Mouse (Mus musculus) cerebellum, postnatal 36 days (tissue): ENCODE results near the gene Acod1.
A peak's percentile ranks its signal among the peaks of the same experiment; 100 is the strongest.

ENCODE experiments used
- DNase-seq, 2 experiments: peaks; one replicate each; pipeline ENCODE4 v3.0.0; 2021 to 2022; ENCODE audit warnings: mixed read lengths in 2 of 2

Acod1 gene

DNA sequence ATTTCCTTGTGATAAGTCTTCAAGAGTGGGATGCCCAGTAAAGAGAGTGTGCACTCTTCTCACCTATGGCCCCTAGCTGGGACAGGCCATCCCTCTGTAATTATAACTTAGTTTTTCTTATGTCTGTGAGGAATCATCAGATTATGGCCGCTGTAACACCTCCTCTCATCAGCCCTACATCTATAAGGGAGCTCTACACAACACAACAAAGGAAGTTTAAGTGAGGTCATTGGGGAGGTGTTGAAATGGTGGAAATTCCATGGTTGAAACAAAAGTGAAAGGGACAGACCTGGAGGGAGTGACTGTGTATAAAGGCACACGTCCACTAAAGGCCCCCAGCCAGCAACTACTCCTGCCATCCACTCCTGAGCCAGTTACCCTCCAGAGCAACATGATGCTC, at the start of gene Acod1:
TSS of gene Acod1 (plus strand) at position 301 of the 400 bp plus-strand sequence.
- DNase-seq = no peak

DNA sequence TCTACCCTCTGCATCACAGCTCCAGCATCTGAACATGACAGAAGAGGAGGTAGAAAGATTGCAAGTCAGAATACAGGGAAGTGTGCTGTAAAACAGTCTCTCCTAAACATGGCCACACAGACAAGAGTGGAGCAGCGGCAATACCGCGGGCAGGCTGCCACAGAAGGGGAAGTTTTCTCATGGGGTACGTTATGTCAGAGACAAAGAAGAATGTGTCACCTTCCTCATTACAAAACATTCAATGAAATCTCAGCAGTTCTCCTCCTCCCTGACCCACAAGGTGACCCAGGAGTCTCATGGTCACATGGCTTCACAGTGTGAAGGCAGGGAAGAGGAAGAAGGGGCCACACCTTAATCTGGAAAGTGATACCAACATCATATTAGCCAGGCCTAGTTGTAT, 39.0 kb upstream of the Acod1 start:
- DNase-seq = no peak

DNA sequence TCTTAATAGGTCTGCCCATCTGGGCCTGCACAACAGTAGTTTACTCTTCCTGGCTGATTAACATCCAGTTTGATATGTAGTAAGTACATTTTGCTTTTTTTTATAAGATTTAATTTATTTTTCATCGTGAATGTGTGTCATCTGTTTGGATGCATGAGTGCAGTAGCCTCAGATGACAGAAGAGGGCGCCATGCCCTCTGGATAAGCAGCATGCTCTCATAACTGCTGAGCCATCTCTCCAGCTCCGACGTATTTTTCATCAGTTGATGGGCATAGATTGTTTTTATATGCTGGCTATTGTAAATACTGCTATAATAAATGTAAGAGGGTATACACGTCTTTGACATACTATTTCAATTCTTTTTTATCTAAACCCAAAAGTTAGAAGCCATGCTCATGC, 35.0 kb upstream of the Acod1 start:
- peak; percentile 6 to 15 for DNase-seq

DNA sequence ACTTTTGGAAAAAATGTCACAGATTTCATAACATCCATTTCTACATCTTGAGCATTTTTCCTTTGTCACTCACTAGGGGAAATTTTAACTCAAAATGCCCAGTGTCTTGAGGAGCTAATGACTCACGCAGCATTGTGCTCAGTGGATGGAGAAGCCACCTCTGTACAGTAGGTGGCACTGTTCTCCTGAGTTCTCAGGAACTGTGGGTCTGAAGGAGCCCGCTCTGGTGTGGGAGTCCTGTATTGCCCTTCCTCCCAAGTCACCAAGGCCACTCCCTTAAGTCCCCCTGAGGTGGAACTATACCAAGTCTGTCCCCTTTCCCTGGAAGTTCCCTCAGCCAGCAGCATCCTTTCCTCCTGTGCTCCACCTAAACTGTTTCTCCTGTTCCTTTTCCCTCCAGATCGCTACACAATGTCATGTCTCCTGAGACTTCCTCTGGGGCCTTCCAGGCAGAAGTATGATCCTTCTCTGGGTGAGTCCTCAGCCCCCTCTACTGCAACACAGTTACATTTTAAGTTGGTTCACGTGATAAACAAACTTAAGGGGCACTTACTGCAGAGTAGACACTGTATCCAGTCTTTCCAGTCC, 34.1 kb upstream of the Acod1 start:
- DNase-seq = peak; percentile 53

GRCm38 (mm10) chr14:103017009-103017408, 29.8 kb upstream of the Acod1 start:
- no peak for DNase-seq

DNA sequence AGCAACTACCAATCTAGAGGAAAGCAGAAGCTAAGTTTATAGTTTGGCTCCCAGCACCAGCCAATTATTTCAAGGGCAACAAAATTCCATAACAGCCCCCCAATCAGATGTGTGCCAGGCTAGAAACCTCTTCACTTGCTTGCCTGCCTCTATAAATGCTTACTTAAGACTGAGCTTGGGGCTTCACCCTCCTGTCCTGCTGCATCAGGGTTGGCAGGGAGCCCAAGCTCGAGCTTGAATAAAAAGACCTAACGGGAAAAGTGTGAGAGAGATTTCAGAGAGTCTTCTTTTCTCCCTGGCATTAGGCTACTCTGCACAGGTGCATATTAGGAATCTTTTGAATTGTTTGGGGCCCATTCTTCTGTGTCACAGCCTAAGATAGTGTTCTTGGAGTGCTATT, 26.7 kb upstream of the Acod1 start:
- no peak for DNase-seq

- DNase-seq = no peak
Measured at GRCm38 (mm10) chr14:103029203-103029602, 17.6 kb upstream of the Acod1 start.

GRCm38 (mm10) chr14:103033271-103033823, 13.4 kb upstream of the Acod1 start:
- DNase-seq = no peak

DNA sequence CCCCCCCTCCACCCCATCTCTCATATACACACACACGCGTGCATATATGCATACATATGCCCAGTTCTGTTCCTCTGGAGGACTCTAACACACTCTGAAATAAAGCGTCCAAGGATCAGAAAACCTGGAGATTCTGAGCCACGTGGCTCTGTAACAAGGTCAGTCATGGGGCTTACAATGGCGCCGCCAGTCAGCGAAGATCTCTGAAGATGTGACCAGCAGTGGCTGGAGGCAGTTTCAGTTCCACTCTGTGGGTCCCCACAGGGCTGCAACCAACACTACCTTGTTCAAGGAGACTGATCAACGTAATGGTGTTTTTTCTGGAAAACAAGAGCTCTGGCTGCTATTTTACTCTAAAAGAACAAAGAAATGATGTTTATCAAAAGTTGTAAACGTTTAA, 12.7 kb upstream of the Acod1 start:
- no peak for DNase-seq

- DNase-seq = no peak
Measured at GRCm38 (mm10) chr14:103037016-103037415, 9.8 kb upstream of the Acod1 start.

GRCm38 (mm10) chr14:103048292-103049086, 1.7 kb downstream of the Acod1 start:
- no peak for DNase-seq

GRCm38 (mm10) chr14:103051159-103051769, 4.5 kb downstream of the Acod1 start:
- peak; percentile 61 to 64 for DNase-seq

- DNase-seq = no peak
Measured at GRCm38 (mm10) chr14:103054731-103055130, 8.0 kb downstream of the Acod1 start.

DNA sequence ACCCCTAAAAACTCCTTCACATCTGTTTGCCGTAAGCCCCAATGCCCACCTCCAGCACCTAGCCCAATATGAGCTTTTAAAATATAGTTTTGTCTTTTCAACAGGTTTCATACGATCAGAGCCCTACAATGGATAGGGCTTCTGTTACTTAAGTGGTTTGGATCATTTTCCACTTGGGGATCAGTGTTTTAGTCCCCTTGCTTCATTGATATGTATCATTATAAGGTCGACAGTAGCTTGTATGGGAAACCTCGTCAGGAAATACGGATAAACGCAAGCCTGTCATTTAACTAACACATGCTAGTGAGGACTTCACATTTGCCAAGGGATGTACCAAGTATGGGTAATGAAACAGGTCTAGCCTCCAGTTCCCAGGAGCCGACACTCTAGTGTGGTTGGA, 9.8 kb downstream of the Acod1 start:
- no peak for DNase-seq

GRCm38 (mm10) chr14:103058998-103059397, 12.2 kb downstream of the Acod1 start:
- DNase-seq = no peak

DNA sequence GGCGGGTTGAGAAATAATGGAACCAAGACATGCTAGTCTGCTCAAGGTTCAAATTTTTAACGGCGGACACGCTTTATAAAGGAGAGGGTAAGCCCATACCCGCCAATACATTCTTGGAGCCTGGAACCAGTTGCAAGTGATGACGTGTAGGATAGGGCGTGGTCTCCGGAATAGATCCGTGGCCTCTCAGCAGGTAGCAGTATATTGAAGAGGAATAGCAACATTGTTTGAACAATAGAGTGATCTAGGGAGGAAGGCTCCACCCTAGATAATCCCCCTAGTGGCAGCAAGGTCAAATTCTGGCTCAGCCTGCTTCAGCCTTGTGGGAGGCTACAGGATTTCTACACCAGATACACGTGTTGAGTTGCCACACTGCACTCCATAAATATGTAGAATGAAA, 12.7 kb downstream of the Acod1 start:
- DNase-seq = no peak

- peak; percentile 83 to 92 for DNase-seq
Measured at GRCm38 (mm10) chr14:103065294-103066167, 18.8 kb downstream of the Acod1 start.

- no peak for DNase-seq
Measured at GRCm38 (mm10) chr14:103069465-103069863, 22.7 kb downstream of the Acod1 start.

- peak; percentile 88 to 96 for DNase-seq
Measured at GRCm38 (mm10) chr14:103069864-103070611, 23.3 kb downstream of the Acod1 start, which contains the start of gene Cln5. Cln5 (plus strand) TSS chr14:103070216.

DNA sequence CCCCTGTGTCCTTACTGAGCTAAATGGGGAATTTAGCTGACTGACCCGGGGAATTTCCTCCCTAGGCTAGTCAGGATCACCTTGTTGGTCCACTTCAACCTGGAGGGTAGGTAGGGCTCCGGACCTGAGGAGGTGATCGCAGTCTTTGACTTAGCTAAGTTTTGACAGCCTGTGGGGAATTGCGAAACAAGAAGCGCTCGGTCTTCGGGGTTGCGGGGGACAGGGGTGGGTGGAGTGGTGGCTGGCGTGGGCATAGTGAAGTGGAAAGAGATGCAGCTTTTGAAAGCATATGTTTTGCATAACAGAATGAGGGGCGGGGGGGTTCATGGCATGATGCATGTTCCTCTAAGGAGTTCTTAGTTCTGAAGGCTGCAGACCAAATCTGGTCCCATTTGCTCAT, 24.0 kb downstream of the Acod1 start:
- DNase-seq = peak in 1 of 2 experiments; percentile 20

DNA sequence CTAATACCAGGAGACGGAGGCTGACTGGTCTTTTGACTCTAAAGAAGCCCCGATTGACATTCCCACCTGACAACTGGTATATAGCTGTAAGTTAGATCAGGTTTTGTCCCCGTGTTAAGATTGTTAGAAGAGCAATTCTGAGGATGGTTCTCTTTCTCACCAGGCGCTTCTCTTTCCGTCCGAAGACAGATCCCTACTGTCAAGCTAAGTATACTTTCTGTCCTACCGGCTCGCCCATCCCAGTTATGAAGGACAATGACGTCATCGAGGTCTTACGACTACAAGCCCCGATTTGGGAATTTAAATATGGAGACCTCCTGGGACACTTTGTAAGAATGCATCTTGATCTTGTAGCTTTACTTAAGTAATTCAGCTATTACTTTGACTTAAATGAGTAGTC, 24.7 kb downstream of the Acod1 start:
- DNase-seq = no peak

DNA sequence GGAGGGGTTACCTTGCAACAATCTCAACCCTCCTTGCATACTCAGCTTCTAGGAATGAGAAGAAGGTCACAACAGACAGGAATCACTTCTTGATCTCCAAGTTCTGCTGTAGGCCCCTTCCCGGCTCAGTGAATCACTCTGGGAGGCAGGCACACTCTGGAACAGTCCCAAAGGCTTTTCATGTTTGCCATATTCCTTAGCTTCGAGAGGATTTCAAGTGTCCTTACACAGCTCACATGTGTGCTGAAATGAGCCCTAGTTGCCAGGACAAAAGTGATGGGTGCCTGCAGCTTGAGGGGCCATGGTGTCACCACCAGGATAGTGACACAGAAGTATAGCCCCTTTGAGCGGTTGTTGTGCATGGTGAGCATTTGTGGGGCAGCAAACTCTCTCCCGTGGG, 26.0 kb downstream of the Acod1 start:
- DNase-seq = no peak
